Mouse (Mus musculus): ENCODE results near the gene Cacng1. TPM values are rescaled to one million over a fixed set of nuclear protein-coding genes. Genes with fewer than 3 reads are reported as not detected.

The Cacng1 gene
- polyA plus RNA-seq (2015; fragmentation: Nextera tagmentation; extraction: Ambion mirVana), result 7.1 and 8.8 TPM in 2 replicates

- ATAC-seq (ENCODE audit: low FRiP score, low read depth), result peak; percentile 63
- 76% methylated on average over 16 of the region's 16 CpGs for WGBS
Observed at GRCm38 (mm10) chr11:107716332-107716938, at the start of gene Cacng1. TSS of gene Cacng1 (minus strand) at chr11:107716522.

DNA sequence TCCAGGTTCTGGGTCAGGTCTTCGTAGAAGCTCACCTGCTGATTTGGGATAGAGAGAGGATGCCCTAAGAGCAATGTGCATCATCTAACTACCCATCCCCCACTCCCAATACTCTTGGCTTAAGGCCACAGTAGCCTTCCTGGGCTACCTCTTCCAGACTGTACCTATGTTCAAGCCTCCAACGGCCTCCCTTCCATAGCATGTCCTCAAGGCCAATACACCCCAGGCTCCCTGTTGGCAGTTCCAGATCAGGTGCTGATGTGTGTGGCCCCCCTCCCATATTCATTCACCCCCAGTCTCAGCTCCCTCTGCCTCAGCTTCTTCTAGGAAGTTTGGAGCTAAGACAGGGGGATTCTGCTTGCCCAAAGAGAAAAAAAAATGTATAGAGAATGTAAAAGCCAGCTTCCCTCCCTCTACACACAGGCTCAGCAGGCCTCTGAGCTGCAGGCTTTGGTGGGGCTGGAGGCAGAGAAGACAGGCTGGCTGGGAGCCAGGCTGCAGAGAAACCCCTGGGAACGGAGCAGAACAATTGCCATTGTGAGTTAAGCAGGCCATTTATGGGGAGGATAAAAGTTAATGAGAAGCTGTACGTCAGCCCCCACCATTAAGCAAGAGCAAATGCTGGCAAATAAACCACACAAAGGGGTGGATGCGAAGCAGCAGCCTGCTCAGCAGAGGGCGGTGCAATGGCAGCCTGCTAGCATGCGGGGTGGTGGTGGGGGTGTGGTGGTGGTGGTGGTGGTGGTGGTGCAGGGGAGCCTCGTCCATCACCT is 46.6 kb upstream of the Cacng1 start:
- Histone ChIP-seq H3K4me2 (replicated peaks) (peak overlapping the region; percentile 12; the same call in 1 of the 2 replicates), H3K9ac (no peak overlapping the region), H3K27ac (peak overlapping the region; percentile 39; the same call in 1 of the 2 replicates), H3K4me1 (peaks cover 53% of the 10 kb centered on the region), H3K27me3 (no peaks in the 10 kb centered on the region), H3K36me3 (no peaks in the 10 kb centered on the region), H3K4me3 (no peak overlapping the region), H3K9me3 (no peaks in the 10 kb centered on the region)
- ATAC-seq (ENCODE audit: low FRiP score, low read depth), result peak; percentile 89
- WGBS, result 17% methylated on average over 8 of the region's 8 CpGs

More at GRCm38 (mm10) chr11:107716332-107716938, at the start of gene Cacng1:
- H3K9ac ChIP-seq, result no peak within 1 kb of the TSS
- H3K27me3 ChIP-seq, result no peaks in the 10 kb centered on the region
- peaks cover 6% of the 10 kb centered on the region; the same call in 1 of the 2 replicates for H3K9me3 ChIP-seq
- H3K27ac ChIP-seq, result no peak within 1 kb of the TSS
- no peak within 1 kb of the TSS for H3K4me2 ChIP-seq (replicated peaks)
- H3K36me3 ChIP-seq, result no peaks in the 10 kb centered on the region
- H3K4me1 ChIP-seq, result no peaks in the 10 kb centered on the region
- H3K4me3 ChIP-seq, result no peak within 1 kb of the TSS

DNA sequence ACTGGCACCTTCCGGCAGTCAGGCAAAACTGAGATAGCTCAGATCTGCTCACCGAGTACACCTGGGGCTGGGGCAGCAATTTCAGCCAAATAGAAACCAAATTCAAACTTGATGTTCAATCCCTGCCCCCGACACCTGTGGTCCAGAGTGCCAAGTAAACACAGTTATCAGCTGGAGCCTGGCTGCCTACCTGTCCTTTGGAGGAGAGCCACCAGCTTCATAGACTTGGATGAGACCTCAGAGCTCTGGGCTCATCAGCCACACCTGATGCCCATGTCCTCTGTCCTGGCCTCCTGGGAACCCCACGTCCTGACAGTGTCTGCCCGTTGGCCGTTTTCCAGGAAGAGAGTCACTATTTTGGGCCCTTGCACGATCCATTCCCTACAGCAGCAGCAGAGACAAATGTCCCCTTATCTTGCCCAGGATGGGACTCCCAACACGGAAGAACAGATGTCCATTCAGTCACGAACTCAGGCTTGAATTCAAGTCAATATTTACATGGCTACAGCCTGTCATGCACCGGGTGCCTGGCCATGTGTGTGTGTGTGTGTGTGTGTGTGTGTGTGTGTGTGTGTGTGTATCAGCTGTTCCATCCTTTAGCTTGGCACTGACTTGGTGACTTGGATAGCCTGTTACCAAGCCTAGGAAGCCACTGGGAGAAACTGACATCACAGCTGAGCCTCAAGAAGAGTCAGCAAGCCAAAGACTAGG is 45.6 kb upstream of the Cacng1 start:
- Histone ChIP-seq H3K4me1 (peaks cover 48% of the 10 kb centered on the region), H3K9me3 (no peaks in the 10 kb centered on the region), H3K27ac (0 out of 2 replicates have a peak overlapping the region, but pooled peaks have one; percentile 52), H3K9ac (no peak overlapping the region), H3K27me3 (no peaks in the 10 kb centered on the region), H3K4me3 (no peak overlapping the region), H3K36me3 (no peaks in the 10 kb centered on the region), H3K4me2 (replicated peaks) (no peak overlapping the region)
- no peak for ATAC-seq (ENCODE audit: low FRiP score, low read depth)
- WGBS, result 80% methylated on average over 10 of the region's 10 CpGs

DNA sequence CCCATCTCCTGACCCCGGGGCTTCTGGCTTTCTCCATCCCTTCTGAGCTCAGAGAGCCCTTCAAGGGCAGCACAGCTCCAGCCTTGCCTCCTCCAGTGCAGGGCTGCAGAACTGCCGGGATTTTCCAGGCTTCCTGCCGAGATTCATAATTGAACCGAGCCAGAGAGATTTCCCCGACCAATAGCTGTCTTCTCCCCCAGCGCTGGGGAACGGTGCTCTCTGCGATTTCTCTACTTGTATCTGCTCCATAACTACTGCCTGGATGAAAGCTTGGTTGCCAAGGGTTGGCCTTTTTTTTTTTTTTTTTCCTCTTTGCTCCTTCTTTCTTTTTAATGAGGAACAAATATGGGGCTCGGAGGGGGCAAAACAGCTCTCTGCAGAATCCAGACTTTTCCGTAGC is 43.7 kb upstream of the Cacng1 start:
- Histone ChIP-seq H3K9ac (no peak overlapping the region), H3K9me3 (no peaks in the 10 kb centered on the region), H3K27ac (peak overlapping the region; percentile 55; the same call in 1 of the 2 replicates), H3K4me3 (no peak overlapping the region; the same call in 1 of the 2 replicates), H3K36me3 (no peaks in the 10 kb centered on the region), H3K4me1 (peaks cover 45% of the 10 kb centered on the region), H3K27me3 (no peaks in the 10 kb centered on the region), H3K4me2 (replicated peaks) (peak overlapping the region; percentile 30)
- no peak for ATAC-seq (ENCODE audit: low FRiP score, low read depth)
- WGBS, result 32% methylated on average over 10 of the region's 10 CpGs

DNA sequence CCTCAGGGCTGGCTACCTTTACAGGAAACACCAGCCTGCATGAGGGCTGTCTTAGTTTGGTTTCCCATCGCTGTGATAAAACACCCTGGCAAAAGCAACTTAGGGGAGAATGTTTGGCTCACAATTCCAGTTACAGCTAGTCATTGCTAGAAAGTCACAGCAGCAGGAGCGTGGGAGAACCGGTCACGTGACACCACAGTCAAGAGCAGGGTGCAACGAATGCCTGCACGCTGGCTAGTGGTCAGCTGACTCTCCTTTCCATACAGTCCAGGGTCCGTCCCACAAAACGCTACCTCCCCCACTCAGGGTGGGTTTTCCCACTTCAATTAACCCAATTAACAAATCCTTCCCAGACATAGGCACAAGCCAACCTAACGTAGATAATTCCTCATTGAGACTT is 43.2 kb upstream of the Cacng1 start:
- Histone ChIP-seq H3K9ac (no peak overlapping the region), H3K9me3 (no peaks in the 10 kb centered on the region), H3K27ac (peak overlapping the region; percentile 55; the same call in 1 of the 2 replicates), H3K4me1 (peaks cover 45% of the 10 kb centered on the region), H3K4me3 (no peak overlapping the region), H3K4me2 (replicated peaks) (peak overlapping the region; percentile 30; the same call in 1 of the 2 replicates), H3K27me3 (no peaks in the 10 kb centered on the region), H3K36me3 (no peaks in the 10 kb centered on the region)
- ATAC-seq (ENCODE audit: low FRiP score, low read depth), result no peak
- WGBS, result 73% methylated on average over 9 of the region's 9 CpGs

- Histone ChIP-seq H3K36me3 (no peaks in the 10 kb centered on the region; the same call in 1 of the 2 replicates), H3K27ac (no peak overlapping the region), H3K9me3 (no peaks in the 10 kb centered on the region), H3K4me1 (0 out of 2 replicates have a peak, but pooled peaks cover 4% of the 10 kb centered on the region), H3K27me3 (no peaks in the 10 kb centered on the region), H3K9ac (no peak overlapping the region), H3K4me3 (no peak overlapping the region), H3K4me2 (replicated peaks) (no peak overlapping the region)
- 86% methylated on average over 5 of the region's 5 CpGs for WGBS
- no peak for ATAC-seq (ENCODE audit: low FRiP score, low read depth)
Observed at GRCm38 (mm10) chr11:107749114-107749513, 32.8 kb upstream of the Cacng1 start.

DNA sequence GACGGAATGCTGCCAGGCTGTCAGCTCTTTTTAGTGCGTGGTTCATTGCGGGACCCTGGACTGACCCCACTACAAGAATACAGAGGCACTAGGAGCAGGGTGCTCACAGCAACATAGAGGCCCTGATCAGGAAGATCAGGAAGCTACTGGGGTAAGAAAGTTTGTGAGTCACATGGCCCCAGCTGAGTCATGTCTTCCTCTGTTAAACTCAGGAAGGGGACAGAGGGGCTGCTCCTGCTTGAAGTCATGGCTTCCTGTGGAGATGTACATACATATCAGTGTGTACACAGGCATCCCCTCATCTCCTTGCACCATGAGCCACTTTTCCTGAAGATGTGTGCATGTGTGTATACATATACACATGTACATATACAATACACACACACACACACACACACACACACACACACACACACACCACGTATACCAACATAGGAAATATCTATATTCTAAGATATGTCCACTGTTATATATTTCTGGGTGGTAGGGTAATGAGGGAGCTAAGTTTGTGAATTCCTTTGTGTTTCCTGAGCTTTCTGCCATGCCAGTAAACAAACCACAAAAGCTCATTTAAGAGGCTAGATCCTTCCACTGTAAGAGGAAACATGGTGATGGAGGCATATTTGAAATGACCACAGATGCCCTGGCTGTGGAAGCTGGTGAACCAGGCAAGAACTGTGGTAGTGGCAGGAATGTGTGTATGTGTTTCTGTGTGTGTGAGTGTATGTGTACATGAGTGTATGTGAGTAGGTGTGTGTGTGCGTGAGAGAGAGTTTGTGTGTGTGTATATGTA is 32.1 kb upstream of the Cacng1 start:
- no peak for ATAC-seq (ENCODE audit: low FRiP score, low read depth)
- Histone ChIP-seq H3K9ac (no peak overlapping the region), H3K9me3 (no peaks in the 10 kb centered on the region), H3K4me3 (no peak overlapping the region), H3K4me2 (replicated peaks) (no peak overlapping the region), H3K27me3 (no peaks in the 10 kb centered on the region), H3K27ac (no peak overlapping the region), H3K36me3 (no peaks in the 10 kb centered on the region; the same call in 1 of the 2 replicates), H3K4me1 (peaks cover 3% of the 10 kb centered on the region; the same call in 1 of the 2 replicates)
- 87% methylated on average over 5 of the region's 5 CpGs for WGBS

- H3K4me1 ChIP-seq, result peaks cover 8% of the 10 kb centered on the region
- WGBS, result 44% methylated on average over 3 of the region's 3 CpGs
Observed at GRCm38 (mm10) chr11:107743100-107743499, 26.8 kb upstream of the Cacng1 start.

DNA sequence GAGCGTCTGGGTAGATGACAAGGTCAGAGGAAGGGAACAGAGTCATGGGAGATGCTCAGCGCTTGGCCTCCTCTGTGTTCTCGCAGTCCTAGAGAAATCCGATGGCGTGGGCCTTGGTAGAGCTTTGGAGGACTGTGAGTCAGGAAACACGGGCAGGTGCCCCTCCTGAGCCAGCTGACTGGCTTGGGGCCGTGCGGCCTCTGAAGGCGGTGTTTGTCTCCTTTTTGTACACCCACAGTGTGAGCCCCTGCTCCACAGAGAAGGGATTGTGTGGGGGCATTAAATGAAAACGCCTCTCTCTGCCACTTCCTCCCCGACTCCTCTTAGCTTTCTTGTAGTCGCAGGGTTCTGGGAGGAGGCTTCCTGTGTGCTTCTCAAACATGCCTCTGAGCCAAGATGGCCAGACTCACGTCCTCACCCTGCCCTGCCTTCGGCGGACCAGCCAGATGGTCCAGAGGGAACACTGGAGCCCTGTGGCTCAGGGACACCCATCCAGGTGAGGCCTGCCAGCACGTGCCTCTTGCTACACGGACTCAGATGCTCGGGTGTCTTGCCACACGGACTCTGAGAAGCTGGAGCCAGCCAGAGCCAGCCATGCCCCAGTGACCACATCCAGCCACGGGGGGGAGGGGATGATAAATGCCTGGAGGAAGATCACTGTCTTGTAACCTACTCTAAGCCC is 22.2 kb upstream of the Cacng1 start:
- no peak overlapping the region for H3K27ac ChIP-seq
- H3K9me3 ChIP-seq, result no peaks in the 10 kb centered on the region
- WGBS, result 81% methylated on average over 20 of the region's 20 CpGs
- H3K4me1 ChIP-seq, result peaks cover 7% of the 10 kb centered on the region
- ATAC-seq (ENCODE audit: low FRiP score, low read depth), result no peak
- H3K4me3 ChIP-seq, result no peak overlapping the region
- peaks cover 29% of the 10 kb centered on the region for H3K36me3 ChIP-seq
- no peak overlapping the region for H3K4me2 ChIP-seq (replicated peaks)
- H3K9ac ChIP-seq, result no peak overlapping the region
- no peaks in the 10 kb centered on the region for H3K27me3 ChIP-seq

More at GRCm38 (mm10) chr11:107743100-107743499, 26.8 kb upstream of the Cacng1 start:
- no peaks in the 10 kb centered on the region for H3K27me3 ChIP-seq
- peak; percentile 32; the same call in 1 of the 2 replicates for ATAC-seq (ENCODE audit: low FRiP score, low read depth)
- no peak overlapping the region for H3K4me3 ChIP-seq
- H3K9ac ChIP-seq, result no peak overlapping the region
- H3K27ac ChIP-seq, result no peak overlapping the region
- H3K4me2 ChIP-seq (replicated peaks), result no peak overlapping the region
- H3K9me3 ChIP-seq, result no peaks in the 10 kb centered on the region
- H3K36me3 ChIP-seq, result no peaks in the 10 kb centered on the region; the same call in 1 of the 2 replicates

- H3K36me3 ChIP-seq, result peaks cover 31% of the 10 kb centered on the region
- WGBS, result 87% methylated on average over 6 of the region's 6 CpGs
Observed at GRCm38 (mm10) chr11:107737886-107738285, 21.6 kb upstream of the Cacng1 start.

GRCm38 (mm10) chr11:107734133-107734532 is 17.8 kb upstream of the Cacng1 start:
- Histone ChIP-seq H3K9me3 (no peaks in the 10 kb centered on the region), H3K27me3 (no peaks in the 10 kb centered on the region), H3K36me3 (peaks cover 33% of the 10 kb centered on the region), H3K4me2 (replicated peaks) (no peak overlapping the region), H3K27ac (no peak overlapping the region), H3K4me1 (no peaks in the 10 kb centered on the region; the same call in 1 of the 2 replicates), H3K4me3 (no peak overlapping the region), H3K9ac (no peak overlapping the region)
- ATAC-seq (ENCODE audit: low FRiP score, low read depth), result no peak
- 68% methylated on average over 7 of the region's 7 CpGs for WGBS

More at GRCm38 (mm10) chr11:107737886-107738285, 21.6 kb upstream of the Cacng1 start:
- no peak overlapping the region for H3K27ac ChIP-seq
- ATAC-seq (ENCODE audit: low FRiP score, low read depth), result no peak
- no peak overlapping the region for H3K9ac ChIP-seq
- no peaks in the 10 kb centered on the region for H3K27me3 ChIP-seq
- H3K9me3 ChIP-seq, result no peaks in the 10 kb centered on the region
- H3K4me1 ChIP-seq, result no peaks in the 10 kb centered on the region; the same call in 1 of the 2 replicates
- no peak overlapping the region for H3K4me3 ChIP-seq
- H3K4me2 ChIP-seq (replicated peaks), result no peak overlapping the region

Measured in limb, embryonic 13.5 days (tissue).